Mouse (Mus musculus): Measurements from ENCODE around the gene Bet1l.

DNA sequence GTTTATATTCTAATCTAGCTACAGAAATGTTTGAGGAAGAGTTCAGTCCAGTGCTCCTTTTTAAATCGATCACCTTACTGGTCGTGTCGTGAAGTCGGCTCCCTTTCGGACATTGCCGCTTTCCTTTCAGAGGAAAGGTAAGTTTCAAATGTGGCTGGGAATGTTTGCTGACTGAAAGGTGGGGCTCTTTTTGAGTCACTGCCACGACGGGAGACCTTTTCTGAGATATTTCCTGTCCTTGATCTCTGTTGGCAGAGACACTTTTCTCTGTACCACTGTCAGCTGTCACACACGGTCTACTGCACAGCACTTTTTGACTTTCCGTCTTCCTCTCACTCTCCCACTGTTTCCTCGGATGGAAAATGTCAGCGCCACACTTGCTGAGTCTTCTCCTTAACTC lies 44.5 kb downstream of the Bet1l start:
- TF ChIP-seq POLR2A (IDR thresholded peaks at IDR 0.05; ENCODE audit: borderline replicate concordance, insufficient read depth, low read length) (no peak), CTCF (IDR thresholded peaks at IDR 0.05; ENCODE audit: borderline replicate concordance, insufficient read depth, low read depth, low read length) (no peak)

Data from cerebellum, adult 2 months (tissue).